Comparison of ENCODE assay signal across 13 mouse cellular contexts in genomic region chr10:52295934-52296333, GRCm38 (mm10).
"Had no signal": no experiment of that assay in that cellular context is flagged by ENCODE, and none has a peak within 500 bp of the region (broad histone marks: within the 10 kb centered on the region; RNA-seq: fewer than 3 reads in every experiment).

No protein-coding gene starts in this region.

- H3K4me2 ChIP-seq: liver, embryonic 13.5 days; midbrain, embryonic 11.5 days had no signal

- H3K36me3 ChIP-seq: liver, embryonic 13.5 days had no signal

- H3K27me3 ChIP-seq: liver, embryonic 13.5 days had no signal

- H3K9me3 ChIP-seq: liver, embryonic 13.5 days had no signal

- H3K27ac ChIP-seq: layer of hippocampus, adult 2 months; left cerebral cortex, adult 2 months; liver, embryonic 13.5 days had no signal

- DNase-seq: kidney, postnatal 25 days; layer of hippocampus, adult 9-11 months; liver, embryonic 13.5 days; lung, adult 2 months; lung, postnatal 14 days; lung, postnatal 4 days; midbrain, embryonic 14.5 days; thymus, adult 18-20 months; thymus, postnatal 14 days; thymus, postnatal 4 days had no signal

- H3K4me1 ChIP-seq: liver, embryonic 13.5 days had no signal

- H3K4me3 ChIP-seq: layer of hippocampus, adult 2 months; left cerebral cortex, adult 2 months; liver, embryonic 13.5 days had no signal

- H3K9ac ChIP-seq: liver, embryonic 13.5 days had no signal
